Mouse (Mus musculus) natural killer cell, adult 2 months (primary cell): ENCODE measurements at regions not wholly inside any gene's neighbourhood (a gene's known extent, or its start where the extent isn't known, plus 50 kb on each side); places are given as distances from the start of the nearest gene placed in this dataset.

ENCODE experiments used
- DNase-seq, 2 experiments: peaks; one replicate each; pipeline ENCODE4 v3.0.0; 2022; ENCODE audit warnings: low spot score in 2 of 2

DNA sequence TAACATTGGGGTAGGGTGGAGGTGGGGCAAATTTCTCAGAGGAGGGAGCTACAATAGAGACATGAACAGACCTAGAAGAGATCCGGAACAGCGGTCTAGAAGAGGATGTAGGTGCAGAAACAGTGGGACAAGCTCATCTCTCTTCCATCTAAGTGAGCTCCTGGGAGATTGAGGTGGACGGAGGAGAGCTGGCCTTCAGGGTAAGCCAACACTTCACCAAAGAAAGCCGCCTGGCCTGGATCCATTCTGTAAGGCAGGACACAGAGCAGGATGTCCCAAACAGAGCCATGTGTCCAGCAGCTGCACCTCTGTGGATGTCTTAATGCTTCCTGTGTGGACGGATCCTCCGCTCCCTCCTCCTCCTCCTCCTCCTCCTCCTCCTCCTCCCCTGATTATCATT is 173.0 kb downstream of the Rab11fip4 start:
- DNase-seq: no peak

DNA sequence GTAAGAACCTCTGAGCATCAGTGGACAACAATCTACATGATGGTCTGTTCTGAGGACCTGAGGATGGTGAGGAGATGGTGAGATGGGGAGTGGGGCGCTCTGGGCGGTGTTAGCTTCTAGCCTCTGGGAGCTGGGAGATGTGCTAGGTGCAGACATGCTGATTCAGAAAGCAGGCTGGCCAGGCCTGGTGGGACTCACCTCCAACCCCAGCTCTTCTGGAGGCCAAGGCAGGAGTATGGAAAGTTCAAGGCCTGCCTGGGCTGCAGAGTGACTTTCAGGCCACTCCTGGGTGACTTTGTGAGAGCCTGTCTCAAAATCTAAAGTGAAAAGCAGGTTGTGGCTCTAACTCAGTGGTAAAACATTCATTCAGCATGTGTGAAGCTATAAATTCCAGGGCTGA is 171.6 kb downstream of the Rab11fip4 start:
- no peak for DNase-seq

DNA sequence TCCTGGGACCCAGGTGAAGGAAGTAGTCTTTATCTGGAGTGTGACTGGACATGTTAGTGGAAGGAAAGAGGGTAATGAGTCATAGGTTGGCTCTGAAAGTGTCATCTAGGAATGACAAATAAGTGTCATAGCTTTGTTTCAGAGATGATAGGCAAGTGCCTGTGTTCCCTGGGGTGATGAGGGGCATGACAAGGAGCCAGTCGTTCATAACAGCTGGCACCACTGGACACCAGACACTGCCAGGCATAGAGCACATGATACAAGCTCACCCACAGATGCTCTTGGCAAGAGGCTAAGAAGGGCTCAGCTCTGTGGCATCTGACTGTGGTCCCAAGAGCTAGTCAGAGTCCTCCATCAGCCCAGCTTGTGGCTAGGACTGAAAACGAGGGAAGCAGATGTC is 171.0 kb downstream of the Rab11fip4 start:
- DNase-seq: no peak

DNA sequence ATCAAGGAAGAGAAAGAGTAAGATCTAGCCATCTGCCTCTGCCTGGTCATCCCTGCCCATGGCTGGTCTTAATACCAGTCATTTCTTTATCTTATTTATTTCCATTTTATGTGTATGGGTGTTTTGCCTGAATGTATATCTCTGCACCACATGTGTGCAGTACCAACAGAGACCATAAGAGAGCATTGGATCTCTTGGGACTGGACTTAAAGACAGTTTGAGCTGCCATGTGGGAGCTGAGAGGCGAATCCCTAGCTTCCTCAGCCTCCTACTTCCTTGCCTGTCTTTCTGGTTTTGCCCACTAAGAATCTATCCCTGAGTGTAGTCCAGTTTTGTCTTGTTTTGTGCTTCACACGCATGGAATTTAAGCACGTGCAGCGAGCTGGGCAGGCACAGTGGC is 169.5 kb downstream of the Rab11fip4 start:
- no peak for DNase-seq

DNA sequence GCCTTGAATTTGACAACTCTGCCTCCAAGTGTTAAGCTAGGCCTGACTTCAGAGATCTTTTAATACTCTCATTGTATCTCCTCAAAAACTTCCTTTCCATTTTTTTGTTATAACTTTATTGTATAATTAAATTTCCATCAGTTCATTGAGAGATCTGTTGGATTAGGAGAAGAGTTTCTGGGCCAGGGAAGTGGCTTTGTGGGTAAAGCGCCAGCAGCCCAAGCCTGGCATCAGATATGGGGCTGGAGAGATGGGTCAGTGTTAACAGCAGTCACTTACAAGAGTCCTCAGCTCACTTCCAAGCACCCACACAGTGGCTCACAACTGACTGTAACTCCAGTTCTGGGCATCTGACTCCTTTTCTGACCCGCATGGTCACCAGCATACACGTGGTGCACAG is 167.3 kb downstream of the Rab11fip4 start:
- DNase-seq: no peak

DNA sequence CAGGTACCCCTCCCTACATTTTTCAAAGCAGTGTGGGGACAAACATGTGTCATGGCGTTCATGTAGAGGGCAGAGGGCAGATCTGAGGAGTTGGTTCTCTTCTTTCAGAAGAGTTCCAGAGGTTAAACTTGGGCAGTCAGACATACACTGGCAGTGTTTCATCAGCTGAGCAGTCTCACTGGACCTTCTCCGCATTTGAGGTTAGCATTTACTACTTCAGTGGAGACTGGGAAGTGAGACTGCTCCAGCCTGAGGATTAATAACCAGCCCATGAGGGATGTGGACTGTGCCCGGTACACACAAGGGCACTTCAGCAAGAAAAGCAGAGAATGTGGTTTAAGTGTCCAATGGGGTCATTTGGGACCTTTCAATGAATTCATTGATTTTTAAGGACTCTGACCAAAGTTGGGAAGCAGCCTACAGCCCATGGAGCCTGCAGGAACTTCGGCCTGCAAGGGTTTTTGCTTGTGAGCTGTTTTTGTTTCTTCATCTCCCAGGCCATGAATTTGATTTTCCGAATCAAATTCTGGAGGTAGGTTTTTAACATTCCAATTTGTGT is 166.6 kb downstream of the Rab11fip4 start:
- no peak for DNase-seq

DNA sequence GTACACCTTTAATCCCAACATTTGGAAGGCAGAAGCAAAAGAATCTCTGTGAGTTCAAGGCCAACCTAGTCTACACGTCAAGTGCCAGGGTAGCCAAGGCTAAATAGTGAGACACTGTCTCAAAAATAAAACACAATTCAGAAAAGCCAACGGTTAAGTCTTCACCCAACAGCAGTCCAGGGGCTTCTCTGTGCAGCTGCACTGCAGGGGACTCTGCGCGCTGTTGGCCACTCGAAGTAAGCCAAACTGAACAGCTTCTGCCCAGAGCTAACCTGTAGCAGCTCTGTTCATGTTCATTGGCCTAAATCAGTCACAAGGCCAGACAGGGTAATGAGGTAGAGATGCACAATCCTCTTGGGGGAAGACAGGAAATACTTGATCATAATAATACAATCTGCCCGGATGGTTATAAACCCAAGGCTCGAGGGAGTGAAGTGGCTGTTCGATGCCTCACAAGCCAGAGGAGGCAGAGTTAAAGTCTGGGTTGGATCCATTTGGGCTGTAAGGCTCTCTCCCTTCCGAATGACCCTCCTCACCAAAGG is 165.4 kb downstream of the Rab11fip4 start:
- no peak for DNase-seq

DNA sequence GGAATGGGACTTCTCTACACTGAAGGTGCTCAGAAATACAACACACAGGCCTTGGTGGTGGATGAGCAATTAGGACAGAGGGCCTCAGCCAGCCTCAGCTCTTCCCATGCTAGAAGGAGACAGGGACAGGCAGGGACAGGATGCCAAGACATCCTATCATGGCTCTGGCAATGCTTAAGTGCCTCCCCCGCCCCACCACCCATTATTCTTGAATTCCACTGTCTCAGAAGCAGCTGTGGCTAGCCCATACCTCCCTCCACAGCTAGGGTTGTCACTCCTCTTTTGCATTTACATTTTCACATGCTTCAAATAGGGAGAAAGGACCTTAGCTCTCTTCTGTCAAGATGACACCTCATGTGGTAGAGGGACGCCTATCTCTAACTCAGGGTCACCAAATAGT is 162.5 kb downstream of the Rab11fip4 start:
- DNase-seq: no peak

DNA sequence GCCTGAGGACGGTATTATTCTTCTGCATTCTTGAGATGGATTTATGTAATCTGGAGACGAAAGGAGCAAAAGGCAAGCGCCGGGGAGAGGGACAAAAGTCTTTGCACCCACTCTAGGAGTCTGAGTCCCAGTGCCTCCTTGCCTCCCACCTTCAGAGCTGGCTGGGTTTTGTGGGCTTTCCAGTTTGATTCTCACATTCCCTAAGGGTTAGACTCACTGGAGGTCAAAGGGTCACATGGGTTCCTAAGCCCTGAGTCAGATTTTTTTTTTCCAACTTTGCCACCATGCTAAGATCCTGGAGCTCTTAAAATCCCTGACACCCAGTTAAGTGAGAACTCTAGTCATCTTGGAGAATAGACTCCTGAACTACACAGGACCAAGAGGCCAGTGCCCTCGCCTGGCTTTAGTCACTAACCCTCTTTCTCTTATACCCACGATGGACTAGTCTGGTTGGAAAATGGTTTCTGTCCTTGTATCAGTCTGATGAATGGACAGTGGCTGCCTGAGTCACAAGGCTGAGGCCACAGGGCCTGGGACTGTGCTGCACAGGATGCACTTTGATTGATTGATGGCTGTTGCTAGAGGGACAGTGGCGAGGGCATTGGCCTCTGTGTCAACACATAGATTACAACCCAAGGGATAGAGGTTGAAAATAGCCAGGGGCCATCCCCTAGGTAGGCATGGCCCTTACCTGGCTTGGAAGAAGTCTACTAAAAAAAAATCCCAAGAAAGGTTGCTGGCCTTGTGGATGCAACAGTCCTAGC is 161.9 kb downstream of the Rab11fip4 start:
- no peak for DNase-seq

DNA sequence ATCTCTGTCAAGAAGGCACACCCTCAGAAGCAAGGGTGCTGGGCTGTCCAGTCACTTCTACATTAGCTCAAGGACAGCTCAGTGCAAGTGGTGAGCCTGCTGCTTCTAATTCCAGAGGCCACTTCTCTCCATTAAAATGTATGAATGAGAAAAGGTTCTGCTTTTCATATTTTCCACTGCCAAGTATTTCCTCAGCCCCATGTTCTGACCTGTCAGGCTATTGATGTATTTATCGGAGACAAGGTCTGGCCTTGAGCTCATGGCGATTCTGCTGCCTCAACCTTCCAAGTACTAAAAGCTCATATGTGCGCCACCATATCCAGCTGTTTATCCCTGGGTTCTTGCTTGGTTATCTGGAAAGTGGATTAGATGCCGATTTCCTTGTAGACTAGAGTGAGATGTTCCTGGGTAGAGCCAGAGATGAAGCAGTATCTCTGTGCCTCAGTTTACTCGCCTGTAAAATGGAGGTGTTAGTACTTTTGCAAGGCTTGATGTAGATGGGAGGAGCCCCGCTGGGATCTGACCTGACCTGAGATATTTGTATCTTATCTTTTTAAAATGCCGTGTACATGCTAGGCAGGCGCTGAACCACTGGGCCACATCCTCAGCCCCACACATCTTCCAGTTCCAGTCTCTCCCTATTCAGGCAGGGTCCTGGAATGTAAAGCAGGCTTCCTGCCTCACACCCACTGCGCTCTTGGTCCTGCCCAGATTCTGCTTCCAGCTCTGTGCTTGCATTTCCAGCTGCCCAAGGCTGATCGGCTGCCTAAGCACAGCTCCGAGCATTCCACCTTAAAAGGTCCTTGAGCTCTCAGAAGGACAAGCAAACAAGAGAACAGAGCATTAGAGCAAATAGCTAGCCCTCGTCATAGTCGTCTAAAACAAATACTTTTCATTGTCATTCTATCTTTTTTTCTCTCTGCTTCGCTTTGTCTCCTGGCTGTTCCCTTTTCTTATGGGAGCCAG is 161.0 kb downstream of the Rab11fip4 start:
- no peak for DNase-seq

DNA sequence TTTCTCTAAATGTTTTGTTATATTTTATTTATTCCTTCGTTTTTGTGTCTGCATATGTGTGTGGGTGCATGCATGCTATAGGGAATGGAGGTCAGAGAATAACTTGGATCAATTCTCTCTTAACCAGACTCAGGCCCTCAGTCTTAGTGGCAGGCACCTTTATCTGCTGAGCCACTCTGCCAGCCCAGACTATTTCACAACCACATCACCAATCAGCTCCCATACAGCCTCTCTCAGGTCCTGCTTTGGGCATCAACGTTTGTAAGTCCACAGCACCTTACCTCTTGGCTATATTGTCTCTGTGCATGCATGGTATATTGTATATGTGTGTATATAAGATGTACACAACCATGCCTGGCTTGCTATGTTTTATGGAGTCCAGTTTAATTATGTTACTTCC is 159.9 kb downstream of the Rab11fip4 start:
- DNase-seq: no peak

DNA sequence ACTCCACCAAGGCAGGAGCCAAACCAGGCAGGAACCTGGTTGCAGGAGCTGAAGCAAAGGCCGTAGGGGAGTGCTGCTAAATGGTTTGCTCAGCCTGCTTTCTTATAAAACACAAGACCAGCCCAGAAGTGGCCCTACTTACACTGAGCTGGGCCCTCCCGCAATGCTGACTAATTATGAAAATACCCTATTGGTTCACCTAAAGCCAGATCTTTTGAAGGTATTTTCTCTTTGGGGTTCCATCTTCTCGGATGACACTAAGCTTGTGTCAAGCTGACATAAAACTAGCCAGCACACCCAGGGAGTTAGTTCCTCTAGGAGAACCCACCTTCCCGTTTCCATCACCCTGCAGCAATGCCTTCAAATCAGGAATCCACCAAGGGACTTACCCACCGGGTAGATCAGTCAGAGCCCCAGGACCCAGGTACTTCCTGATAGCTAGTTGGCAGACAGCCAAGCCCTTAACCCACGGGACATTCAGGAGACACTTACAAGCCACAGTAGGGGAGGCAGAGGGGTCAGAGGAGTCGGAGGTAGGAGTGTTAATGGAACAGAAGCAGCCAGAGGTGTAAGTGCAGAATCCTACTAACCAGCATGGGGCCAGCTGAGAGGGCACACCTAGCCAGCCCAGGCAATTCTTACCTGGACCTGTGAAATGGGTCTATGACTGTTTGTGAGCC is 158.9 kb downstream of the Rab11fip4 start:
- no peak for DNase-seq

DNA sequence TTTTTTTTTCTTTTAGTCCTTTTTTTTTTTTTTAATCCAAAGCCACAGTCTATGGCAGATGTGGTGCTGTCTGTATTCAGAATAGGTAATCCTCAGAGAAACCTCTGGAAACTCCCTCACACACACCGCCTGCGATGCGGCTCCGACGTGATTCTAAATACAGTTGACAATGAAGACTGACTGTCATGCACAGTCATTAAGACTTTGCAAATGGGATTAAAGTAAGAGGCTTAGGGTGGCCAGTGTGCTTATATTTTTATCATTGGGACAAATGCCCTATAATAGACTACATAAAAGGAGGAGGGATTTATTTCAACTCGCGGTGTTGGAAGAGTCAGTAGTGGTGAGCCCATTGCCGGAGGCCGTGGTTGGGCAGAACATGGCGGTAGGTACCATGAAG is 158.1 kb downstream of the Rab11fip4 start:
- no peak for DNase-seq

DNA sequence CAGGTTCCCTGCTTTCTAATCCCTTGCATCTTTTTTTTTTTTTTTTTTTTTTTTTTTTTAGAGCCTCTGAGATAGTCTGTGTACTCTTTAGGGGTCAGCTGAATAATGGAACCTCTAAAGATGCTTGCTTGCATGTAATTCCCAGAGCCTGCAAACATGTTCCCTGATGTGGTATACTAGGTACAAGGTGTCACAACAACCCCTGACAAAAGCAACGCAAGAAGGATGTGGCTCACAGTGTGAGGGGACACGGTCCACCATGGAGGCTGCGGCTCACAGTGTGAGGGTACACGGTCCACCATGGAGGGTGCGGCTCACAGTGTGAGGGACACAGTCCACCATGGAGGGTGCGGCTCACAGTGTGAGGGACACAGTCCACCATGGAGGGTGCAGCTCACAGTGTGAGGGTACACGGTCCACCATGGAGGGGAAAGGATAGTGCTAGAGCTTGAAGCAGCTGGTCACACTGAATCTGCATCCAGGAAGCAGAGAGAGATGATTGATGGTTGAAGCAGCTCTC is 157.7 kb downstream of the Rab11fip4 start:
- no peak for DNase-seq

DNA sequence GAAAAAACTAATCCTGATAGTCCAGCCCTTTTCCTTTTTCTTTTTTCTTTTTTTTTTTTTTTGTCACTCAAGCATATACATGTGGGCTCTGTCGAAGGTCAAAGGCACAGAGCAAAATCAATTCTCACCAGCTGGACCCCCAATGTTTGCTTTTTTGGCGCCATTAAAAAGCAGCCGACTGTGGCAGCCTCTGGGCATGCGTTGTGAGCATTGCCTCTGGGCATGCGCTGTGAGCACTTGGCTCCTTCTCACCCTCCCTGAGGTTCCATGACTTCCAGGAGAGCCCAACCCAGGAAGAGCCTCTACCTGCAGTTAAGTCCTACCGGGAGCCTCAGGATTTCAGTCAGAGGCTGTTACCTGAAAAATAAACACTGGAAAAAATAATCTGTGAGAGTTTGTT is 156.8 kb downstream of the Rab11fip4 start:
- DNase-seq: no peak
